Mouse (Mus musculus) G1E-ER4 (cell line): ENCODE data around the gene Hcn3. TPM values are rescaled to one million over a fixed set of nuclear protein-coding genes. Genes with fewer than 3 reads are reported as not detected.

Source experiments
- GATA1 ChIP-seq: IDR thresholded peaks from one replicate; pipeline ENCODE4 v1.8.0; 2012; ENCODE audit warnings: low read length, inconsistent platforms
- polyA plus RNA-seq: library from polyadenylated mRNA; stranded (reverse); fragments of >175 nt; gene quantifications from 2 replicates; pipeline ENCODE4 v1.2.3, GENCODE M21; 2012

The Hcn3 gene
- polyA plus RNA-seq: 0.91 and 1.2 TPM in 2 replicates

DNA sequence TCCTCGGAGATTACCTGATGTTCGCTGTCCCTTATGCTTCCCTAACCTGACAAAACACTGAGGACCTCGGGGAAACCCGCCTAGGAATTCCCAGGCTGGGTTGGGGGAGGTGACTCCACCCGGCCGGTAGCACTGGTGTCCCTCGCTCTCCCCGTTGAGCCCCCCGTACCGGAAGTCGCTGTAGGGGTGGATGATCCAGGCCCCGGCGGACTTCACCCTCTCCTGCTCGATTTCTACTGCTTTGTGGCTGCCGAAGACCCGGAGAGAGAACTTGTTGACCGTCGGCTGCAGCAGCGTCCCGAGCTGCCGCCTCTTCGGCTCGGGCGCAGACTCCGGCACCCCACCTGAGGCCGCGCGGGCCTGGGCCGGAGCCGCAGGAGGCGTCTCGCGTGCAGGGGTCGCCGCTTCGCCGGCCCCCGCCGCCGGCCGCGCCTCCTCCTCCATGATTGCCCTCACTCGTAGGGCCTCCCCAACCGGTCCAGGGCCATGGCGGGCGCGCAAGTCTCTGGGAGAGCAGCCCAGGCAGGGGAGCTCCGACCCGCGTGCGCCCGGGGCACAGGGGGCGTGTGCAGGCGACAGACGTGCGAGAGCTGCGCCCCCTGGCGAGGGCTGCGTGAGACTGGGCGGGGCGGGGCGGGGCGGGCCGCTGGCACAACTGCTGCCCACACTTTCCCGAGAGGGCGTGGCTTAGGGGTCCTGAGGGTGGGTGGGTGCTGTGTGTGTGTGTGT is at the start of gene Hcn3:
TSS of gene Hcn3 (minus strand) at position 581 of the 729 bp plus-strand sequence.
- no peak for TF ChIP-seq GATA1

DNA sequence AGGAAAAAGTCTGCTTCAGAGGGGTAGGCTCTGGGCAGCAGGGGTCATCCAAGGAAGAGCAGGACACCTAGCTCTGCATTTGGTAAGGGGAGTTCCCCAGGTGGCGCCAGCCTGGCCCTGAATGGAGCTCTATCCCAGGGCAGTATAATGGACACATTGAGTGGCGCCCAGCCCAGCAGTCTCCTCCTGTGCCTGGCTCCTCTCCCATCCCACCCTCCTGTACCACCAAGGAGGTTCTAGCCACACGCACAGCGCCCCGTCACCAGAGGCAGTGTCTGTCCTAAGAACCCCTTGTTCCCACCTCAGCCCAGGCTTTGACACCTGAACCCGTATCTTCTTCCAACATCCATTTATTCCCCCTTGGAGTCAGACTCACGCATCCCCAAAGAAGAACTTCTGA is 49.7 kb upstream of the Hcn3 start:
- no peak for TF ChIP-seq GATA1

DNA sequence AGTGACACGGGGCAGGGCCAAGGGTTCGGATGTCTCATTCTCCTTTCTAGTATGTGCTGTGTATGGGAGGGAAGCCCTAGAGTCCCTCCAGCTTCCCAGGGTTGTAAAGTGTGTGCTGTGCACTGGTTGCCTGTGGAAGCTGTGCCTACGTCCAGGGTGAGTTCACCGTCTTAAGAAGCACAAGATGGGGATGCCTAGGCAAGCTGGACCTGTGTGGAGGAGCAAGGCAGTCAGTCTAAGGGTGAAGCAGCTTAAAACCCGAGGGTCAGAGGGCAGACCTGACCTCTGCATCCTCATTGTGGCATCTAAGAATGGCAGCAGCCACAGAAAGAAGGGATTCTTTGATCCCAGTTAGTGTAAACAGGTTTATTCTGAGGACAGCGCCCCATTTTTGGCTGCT is 48.7 kb upstream of the Hcn3 start:
- TF ChIP-seq GATA1: no peak

DNA sequence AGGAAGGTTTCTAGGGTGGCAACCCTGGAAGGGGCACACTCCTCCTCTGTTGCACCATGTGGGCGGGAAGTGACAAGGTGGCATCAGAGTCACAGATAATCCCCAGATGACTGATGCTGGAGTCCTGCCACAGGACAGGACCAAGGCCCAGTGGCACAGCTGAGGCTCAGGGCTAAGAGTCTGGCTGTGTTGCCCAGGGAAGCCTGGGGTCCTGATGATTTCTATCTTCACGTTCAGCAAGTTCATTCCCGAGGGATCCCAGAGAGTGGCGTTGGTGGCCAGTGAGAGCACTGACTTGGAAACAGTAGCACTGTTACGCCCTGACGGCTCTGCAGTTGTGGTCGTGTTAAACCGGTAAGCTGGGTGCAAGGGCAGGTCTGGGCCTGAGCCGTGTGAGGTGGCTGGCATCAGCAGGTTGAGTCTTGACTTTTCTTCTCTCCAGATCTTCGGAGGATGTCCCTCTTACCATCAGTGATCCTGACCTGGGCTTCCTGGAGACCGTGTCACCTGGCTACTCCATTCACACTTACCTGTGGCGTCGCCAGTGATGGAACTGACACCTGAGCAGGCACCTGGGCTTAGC is 48.2 kb upstream of the Hcn3 start:
- no peak for TF ChIP-seq GATA1

DNA sequence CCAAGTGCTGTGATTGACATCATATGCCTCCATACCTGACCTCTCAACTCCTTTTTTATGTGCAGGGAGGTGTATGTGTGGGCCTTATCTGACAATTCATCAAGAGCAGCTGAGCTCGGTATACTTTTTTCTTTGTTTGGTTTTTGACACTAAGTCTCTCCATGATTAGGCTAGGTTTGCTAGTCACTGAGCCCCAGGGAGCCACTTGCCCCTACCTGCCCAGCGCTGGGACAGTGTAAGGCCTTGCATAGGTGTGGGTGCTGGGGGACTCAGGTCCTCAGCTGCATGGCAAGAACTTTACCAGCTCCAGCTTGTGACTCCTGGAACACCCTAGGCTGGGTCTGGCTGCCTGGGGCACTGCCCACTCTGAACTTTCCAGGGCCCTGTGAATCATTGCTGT is 46.7 kb upstream of the Hcn3 start:
- TF ChIP-seq GATA1: no peak

DNA sequence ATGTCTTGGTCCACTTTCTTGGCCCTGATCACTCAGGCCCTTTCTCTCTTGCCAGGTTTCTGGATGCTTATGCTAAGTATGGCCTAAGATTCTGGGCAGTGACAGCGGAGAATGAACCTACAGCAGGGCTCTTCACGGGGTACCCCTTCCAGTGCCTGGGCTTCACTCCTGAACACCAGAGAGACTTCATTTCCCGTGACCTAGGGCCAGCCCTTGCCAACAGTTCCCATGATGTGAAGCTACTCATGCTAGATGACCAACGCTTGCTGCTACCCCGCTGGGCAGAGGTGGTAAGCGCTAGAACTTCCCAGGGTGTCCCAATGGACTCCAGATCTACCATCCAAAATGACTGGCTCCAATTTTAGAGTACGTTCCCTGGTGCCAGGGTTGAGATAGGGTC is 46.1 kb upstream of the Hcn3 start:
- no peak for TF ChIP-seq GATA1

DNA sequence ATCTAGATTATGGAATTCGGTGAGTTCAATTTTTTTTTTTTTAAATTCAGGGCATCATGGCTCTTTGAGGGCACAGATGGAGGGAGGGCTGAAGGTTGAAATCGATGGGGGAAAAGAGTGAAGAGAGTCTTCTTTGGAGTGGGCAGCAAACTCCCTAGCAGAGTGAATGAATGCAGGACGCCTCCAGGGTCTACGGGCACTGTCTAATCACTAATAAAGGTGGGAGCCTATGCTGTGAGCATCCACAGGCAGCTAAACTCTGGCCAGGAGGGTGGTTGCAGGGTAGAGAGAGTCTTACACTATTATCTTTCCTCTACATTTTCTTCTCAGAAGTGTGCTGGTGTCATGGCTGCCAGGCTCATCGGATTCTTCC is 43.1 kb upstream of the Hcn3 start:
- no peak for TF ChIP-seq GATA1

DNA sequence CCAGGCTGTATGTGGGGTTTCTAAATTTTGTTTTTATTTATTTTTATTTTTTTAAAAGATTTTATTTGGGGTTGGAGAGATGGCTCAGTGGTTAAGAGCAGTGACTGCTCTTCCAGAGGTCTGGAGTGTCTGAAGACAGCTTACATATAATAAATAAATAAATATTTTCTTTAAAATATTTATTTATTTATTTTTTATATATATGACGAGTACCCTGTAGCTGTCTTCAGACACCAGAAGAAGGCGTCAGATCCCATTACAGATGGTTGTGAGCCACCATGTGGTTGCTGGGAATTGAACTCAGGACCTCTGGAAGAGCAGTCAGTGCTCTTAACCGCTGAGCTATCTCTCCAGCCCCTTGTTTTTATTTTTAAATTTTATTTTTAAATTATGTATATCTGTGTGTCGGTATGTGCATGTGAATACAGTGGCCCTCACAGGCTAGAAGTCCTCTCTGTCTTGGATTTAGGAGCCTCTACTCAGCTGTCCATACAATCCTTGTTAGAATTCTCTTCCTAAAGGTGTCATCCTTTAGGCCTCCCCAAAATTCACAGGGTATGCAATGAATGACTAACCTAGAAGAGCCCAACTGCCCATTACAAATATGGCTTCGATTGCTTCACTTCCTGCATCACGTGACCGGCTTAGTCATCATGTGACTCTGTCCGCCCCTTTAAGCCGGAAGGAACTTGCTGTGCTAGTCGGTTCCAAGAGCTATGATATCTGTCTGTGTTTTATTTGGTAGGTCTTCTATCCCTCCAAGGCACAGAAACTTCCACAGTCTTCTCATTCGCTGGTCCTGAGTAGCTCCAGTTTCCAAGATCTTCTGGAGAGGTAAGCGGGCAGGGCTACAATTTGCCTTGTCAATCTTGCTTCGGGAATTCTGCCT is 42.5 kb upstream of the Hcn3 start, which contains the start of gene Gba:
TSS of gene Gba (plus strand) at position 676 of the 889 bp plus-strand sequence.
- TF ChIP-seq GATA1: no peak

DNA sequence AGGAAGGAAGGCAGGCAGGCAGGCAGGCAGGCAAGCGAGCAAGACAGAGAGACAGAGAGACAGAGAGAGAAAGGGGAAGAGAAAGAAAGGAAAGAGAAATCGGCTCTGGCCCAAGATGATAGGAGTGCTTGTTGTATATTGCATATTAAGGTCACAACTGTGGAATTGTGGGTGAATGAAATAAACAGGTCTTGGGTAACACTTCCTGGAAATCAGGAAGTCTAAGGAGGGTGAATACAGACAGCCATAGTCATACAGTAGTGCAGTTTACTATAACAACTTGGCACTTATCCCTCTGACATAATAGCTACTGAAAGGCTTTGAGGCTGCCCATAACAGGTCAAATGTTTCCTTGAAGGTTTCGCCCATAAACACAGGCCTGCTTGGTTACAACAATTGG is 39.8 kb upstream of the Hcn3 start:
- no peak for TF ChIP-seq GATA1

DNA sequence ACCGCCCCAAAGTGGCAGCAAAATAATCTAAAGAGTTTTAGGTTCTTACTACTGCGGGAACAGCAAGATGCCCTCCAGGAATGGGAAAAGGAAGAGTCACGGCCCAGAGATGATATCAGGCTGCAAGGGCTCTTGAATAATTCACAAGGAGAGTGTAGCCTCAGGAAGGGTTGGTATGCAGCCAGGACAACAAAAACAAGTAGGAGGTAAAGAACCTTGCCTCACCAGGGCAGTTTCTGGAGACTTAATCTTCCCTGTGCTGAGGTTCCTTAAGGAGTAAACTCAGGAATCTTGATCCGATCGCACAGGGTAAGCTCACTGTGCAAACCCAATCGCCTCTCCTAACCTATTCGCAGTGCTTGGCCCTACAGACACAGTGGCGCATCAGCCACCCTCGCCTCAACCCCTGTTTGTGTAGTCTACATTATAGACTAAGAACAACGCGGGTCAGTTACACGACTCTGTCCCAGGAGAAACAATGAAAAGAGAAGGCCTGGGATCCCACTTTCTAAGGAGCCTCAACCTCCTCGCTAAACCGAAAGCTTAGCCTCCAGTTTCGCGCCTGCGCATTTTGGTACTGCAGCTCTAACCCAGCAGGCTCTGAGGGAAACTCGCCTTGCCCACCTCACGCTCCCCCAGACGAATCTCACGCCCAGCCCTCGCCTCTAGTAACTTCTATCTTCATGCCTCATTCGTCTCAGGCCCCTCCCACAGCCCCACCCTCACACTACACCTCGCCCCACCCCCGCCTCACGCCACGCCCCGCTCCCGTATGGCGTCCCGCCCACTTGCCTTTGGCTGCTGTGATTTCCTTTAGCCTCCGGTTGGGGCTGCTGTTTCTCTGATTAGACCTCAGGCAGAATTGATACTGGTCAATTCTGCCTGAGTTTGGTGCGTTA is 36.2 kb upstream of the Hcn3 start:
- no peak for TF ChIP-seq GATA1

DNA sequence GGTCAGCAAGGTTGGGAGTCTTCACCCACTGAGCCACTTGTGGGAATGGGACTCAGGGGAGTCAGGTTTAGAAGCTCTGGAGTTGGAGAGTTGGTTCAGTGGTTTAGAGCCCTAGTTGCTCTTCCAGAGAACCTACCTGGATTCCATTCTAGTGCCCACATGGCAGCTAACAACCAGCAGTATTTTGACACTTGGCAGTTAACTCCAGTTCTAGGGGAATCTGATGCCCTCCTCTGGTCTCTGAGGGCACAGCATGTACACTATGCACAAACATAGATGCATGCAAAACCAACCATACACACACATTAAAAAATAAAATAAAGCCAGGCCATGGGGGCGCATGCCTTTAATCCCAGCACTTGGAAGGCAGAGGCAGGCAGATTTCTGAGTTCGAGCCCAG is 33.9 kb upstream of the Hcn3 start:
- TF ChIP-seq GATA1: no peak

DNA sequence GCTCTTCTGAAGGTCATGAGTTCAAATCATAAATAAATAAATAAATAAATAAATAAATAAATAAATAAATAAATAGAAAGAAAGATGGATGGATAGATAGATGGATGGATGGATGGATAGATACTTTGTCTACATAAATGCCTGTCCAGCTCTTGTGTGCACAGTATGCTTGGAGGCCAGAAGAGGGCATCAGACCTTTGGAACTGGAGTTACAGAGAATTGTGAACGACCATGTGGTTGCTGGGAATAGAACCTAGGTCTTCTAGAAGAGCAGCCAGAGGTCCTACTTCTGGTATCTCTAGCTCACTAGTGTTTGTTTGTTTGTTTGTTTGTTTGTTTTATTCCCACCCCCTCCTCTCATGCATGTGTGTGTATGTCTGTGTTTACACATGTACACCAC is 33.4 kb upstream of the Hcn3 start:
- no peak for TF ChIP-seq GATA1

DNA sequence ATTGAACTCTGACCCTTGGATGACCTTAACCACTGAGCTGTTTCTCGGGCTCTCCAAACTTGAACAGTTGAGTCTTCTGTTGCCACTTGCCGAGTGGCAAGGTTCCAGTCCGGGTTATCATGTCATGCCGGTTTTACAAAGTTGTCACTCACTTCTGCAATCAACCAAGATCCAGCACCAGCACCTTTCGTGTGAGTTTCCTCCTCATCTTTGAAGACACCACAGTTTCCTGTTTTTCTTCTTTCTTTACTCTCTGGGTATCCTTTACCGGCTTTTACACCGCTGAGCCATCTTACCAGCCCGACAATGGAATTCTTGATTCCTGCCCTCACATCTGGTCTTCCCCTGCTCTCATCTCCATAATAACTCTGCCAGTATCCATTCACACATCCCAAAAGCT is 30.4 kb upstream of the Hcn3 start:
- TF ChIP-seq GATA1: no peak

DNA sequence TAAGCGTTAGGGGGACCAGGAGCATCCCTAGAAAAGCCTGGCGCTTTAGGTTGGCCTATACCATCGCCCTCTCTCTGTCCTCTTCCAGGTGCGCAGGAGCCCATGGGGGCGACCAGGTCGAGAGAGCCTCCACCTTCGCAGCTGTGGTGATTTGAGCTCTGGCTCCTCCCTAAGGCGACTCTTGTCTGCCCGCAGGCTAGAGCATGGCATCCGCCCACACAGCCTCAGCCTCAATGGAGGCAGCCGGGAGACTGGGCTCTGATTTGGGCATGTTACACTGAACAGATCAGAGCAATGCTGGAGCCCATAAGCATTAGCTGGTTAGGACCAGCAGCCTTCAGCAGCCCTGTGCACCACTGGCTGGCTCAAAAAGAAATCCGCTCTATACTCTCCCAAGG is 28.5 kb upstream of the Hcn3 start:
- TF ChIP-seq GATA1: no peak
